15 mouse cellular contexts compared by ENCODE assay signal in the genomic region with DNA sequence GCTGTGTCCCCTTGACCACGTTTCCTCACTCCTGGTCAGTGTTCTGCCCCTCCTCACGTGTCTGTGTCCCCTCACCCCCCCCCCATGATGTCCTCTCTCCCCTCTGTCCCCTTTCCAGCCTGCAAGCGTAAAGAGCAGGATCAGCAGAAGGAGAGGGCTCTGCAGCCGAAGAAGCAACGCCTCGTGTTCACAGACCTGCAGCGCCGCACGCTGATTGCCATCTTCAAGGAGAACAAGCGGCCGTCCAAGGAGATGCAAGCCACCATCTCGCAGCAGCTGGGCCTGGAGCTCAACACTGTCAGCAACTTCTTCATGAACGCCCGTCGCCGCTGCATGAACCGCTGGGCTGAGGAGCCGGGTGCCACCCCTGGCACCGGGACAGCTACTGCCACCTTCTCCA. TPM values are rescaled to one million over a fixed set of nuclear protein-coding genes. Genes with fewer than 3 reads are reported as not detected.
DNase-seq lines count a peak whose midpoint lies in the region; ATAC-seq and TF ChIP-seq lines count a peak whose summit lies in the region.
"Had no signal": no experiment of that assay in that cellular context is flagged by ENCODE, and none has a peak within 500 bp of the region (broad histone marks: within the 10 kb centered on the region; RNA-seq: fewer than 3 reads in every experiment).

No protein-coding gene starts in this region.

- ATAC-seq in heart, embryonic 13.5 days (ENCODE audit: extremely low read depth, insufficient number of reproducible peaks, low FRiP score, low TSS enrichment) = no peak
- ATAC-seq in forebrain, embryonic 15.5 days (replicated peaks) = no peak
- ATAC-seq in cerebellum, adult (ENCODE audit: insufficient number of reproducible peaks, low FRiP score, low TSS enrichment) = no peak
- no peak for ATAC-seq in CD4-positive, CD25-positive, alpha-beta regulatory T cell, adult 4 months

- H3K36me3 ChIP-seq in heart, embryonic 13.5 days = no peaks in the 10 kb centered on the region
- no peaks in the 10 kb centered on the region for H3K36me3 ChIP-seq in forebrain, embryonic 15.5 days
- H3K36me3 ChIP-seq in midbrain, embryonic 10.5 days = no peaks in the 10 kb centered on the region

- DNase-seq in heart, adult 8-10 months (ENCODE audit: low spot score) = no peak
- DNase-seq in brain, adult 2 months (ENCODE audit: low read depth, low spot score) = peak; percentile 19
- peak; percentile 47 for DNase-seq in midbrain, embryonic 10.5 days (ENCODE audit: low spot score)
- DNase-seq in cerebellum, adult 2 months = no peak
- DNase-seq: embryo, embryonic 11 days; gastrocnemius, postnatal 14 days; kidney, adult 8-10 months; thymus, adult 2 months had no signal

- TF ChIP-seq POLR2A in cerebellum, adult 2 months (IDR thresholded peaks at IDR 0.05; ENCODE audit: borderline replicate concordance, insufficient read depth, low read length) = no peak

- H3K9ac ChIP-seq in heart, embryonic 13.5 days = peak overlapping the region; percentile 58
- H3K9ac ChIP-seq in forebrain, embryonic 15.5 days (replicated peaks) = no peak overlapping the region

- 11% methylated on average over 19 of the region's 19 CpGs for WGBS in heart, embryonic 13.5 days
- WGBS in forebrain, embryonic 15.5 days = 10% methylated on average over 19 of the region's 19 CpGs
- WGBS in midbrain, embryonic 10.5 days = 6% methylated on average over 19 of the region's 19 CpGs
- 9% methylated on average over 19 of the region's 19 CpGs for WGBS in cerebellum, adult 2 months

- H3K4me2 ChIP-seq in heart, embryonic 13.5 days = peak overlapping the region; percentile 46
- peak overlapping the region; percentile 29 for H3K4me2 ChIP-seq in forebrain, embryonic 15.5 days (replicated peaks)

- peaks cover 13% of the 10 kb centered on the region for H3K4me1 ChIP-seq in heart, embryonic 13.5 days
- H3K4me1 ChIP-seq in forebrain, embryonic 15.5 days = peaks cover 12% of the 10 kb centered on the region; the same call in 1 of the 2 replicates
- H3K4me1 ChIP-seq in midbrain, embryonic 10.5 days = peaks cover 35% of the 10 kb centered on the region
- peaks cover 5% of the 10 kb centered on the region; the same call in 1 of the 2 replicates for H3K4me1 ChIP-seq in cerebellum, adult 2 months (ENCODE audit: control insufficient read depth, insufficient read depth, low read length)

- no peak overlapping the region for H3K4me3 ChIP-seq in heart, embryonic 13.5 days
- 0 out of 2 replicates have a peak overlapping the region, but pooled peaks have one; percentile 6 for H3K4me3 ChIP-seq in forebrain, embryonic 15.5 days
- H3K4me3 ChIP-seq in midbrain, embryonic 10.5 days = peak overlapping the region; percentile 42
- no peak overlapping the region for H3K4me3 ChIP-seq in cerebellum, adult 2 months (replicated peaks; ENCODE audit: insufficient read depth, low read depth, low read length)

- H3K9me3 ChIP-seq in heart, embryonic 13.5 days = no peaks in the 10 kb centered on the region
- no peaks in the 10 kb centered on the region for H3K9me3 ChIP-seq in forebrain, embryonic 15.5 days
- no peaks in the 10 kb centered on the region for H3K9me3 ChIP-seq in midbrain, embryonic 10.5 days (replicated peaks)

- no peak overlapping the region for H3K27ac ChIP-seq in heart, embryonic 13.5 days (replicated peaks)
- no peak overlapping the region for H3K27ac ChIP-seq in forebrain, embryonic 15.5 days (replicated peaks)
- H3K27ac ChIP-seq in midbrain, embryonic 10.5 days (replicated peaks) = peak overlapping the region; percentile 73
- no peak overlapping the region for H3K27ac ChIP-seq in cerebellum, adult 2 months (ENCODE audit: insufficient read depth, low read length)

- peaks cover 88% of the 10 kb centered on the region for H3K27me3 ChIP-seq in heart, embryonic 13.5 days (replicated peaks)
- H3K27me3 ChIP-seq in forebrain, embryonic 15.5 days = peaks cover 26% of the 10 kb centered on the region; the same call in 1 of the 2 replicates
- H3K27me3 ChIP-seq in midbrain, embryonic 10.5 days (ENCODE audit: low read depth, poor library complexity, severe bottlenecking) = peaks cover 63% of the 10 kb centered on the region
- no peaks in the 10 kb centered on the region; the same call in 1 of the 2 replicates for H3K27me3 ChIP-seq in cerebellum, adult 2 months (ENCODE audit: control insufficient read depth, insufficient read depth, low read length)

- no peak for TF ChIP-seq CTCF in cerebellum, adult 2 months (IDR thresholded peaks at IDR 0.05; ENCODE audit: borderline replicate concordance, insufficient read depth, low read depth, low read length)

RNA-seq across cellular contexts. Expression of a gene that starts 19.1 kb away (rescaled TPM):
- not detected in 2 replicates for polyA plus RNA-seq in heart, embryonic 13.5 days (2015; fragmentation: Nextera tagmentation; extraction: Ambion mirVana)
- total RNA-seq in heart, adult 8-10 months (2022) = under 1 TPM in 1 of 4 experiments, not detected in 3; 0.09 TPM
- 0.23 and 0.61 TPM in 2 replicates for polyA plus RNA-seq in forebrain, embryonic 15.5 days (2015; fragmentation: Nextera tagmentation; extraction: Ambion mirVana)
- polyA plus RNA-seq in midbrain, embryonic 10.5 days (2016; fragmentation: Nextera tagmentation; extraction: Ambion mirVana) = 1.4 and 2.1 TPM in 2 replicates
- 0.36 and 0.46 TPM in 2 replicates for polyA plus RNA-seq in cerebellum, adult 2 months (2012; rRNA removed)
- polyA plus RNA-seq in CD4-positive, CD25-positive, alpha-beta regulatory T cell, adult 4 months (2017; shearing (Covaris generic)) = not detected
- total RNA-seq: gastrocnemius, postnatal 14 days; left cerebral cortex, adult 18-20 months had no signal
- polyA plus RNA-seq: lung, embryonic 16.5 days had no signal

RNA-seq across cellular contexts. Expression of a gene that starts 25.2 kb away (rescaled TPM):
- 0.11 and 0.13 TPM in 2 replicates for polyA plus RNA-seq in heart, embryonic 13.5 days (2015; fragmentation: Nextera tagmentation; extraction: Ambion mirVana)
- total RNA-seq in heart, adult 8-10 months (2022) = not detected
- polyA plus RNA-seq in forebrain, embryonic 15.5 days (2015; fragmentation: Nextera tagmentation; extraction: Ambion mirVana) = 0.23 and 0.33 TPM in 2 replicates
- 0.41 and 0.79 TPM in 2 replicates for polyA plus RNA-seq in midbrain, embryonic 10.5 days (2016; fragmentation: Nextera tagmentation; extraction: Ambion mirVana)
- polyA plus RNA-seq in cerebellum, adult 2 months (2012; rRNA removed) = 0.30 and 0.52 TPM in 2 replicates
- not detected for polyA plus RNA-seq in CD4-positive, CD25-positive, alpha-beta regulatory T cell, adult 4 months (2017; shearing (Covaris generic))
- total RNA-seq: gastrocnemius, postnatal 14 days had no signal
- polyA plus RNA-seq: small intestine, adult 2 months had no signal

RNA-seq across cellular contexts. Expression of a gene that starts 47.6 kb away (rescaled TPM):
- polyA plus RNA-seq in heart, embryonic 13.5 days (2015; fragmentation: Nextera tagmentation; extraction: Ambion mirVana) = 15.9 and 17.7 TPM in 2 replicates
- total RNA-seq in heart, adult 8-10 months (2022) = 10 to 100 TPM; 10.7 to 15.0 (median 12.2) TPM
- 31.3 and 32.9 TPM in 2 replicates for polyA plus RNA-seq in forebrain, embryonic 15.5 days (2015; fragmentation: Nextera tagmentation; extraction: Ambion mirVana)
- 31.6 and 35.3 TPM in 2 replicates for polyA plus RNA-seq in midbrain, embryonic 10.5 days (2016; fragmentation: Nextera tagmentation; extraction: Ambion mirVana)
- 44.4 and 47.5 TPM in 2 replicates for polyA plus RNA-seq in cerebellum, adult 2 months (2012; rRNA removed)
- 10 to 100 TPM; 13.6 to 16.4 TPM for polyA plus RNA-seq in CD4-positive, CD25-positive, alpha-beta regulatory T cell, adult 4 months (2017; shearing (Covaris generic))

Comparison
In these comparisons a context has a peak if more than half of its experiments do, and no peak if none do; other contexts are left out.
1. H3K4me3 ChIP-seq: peak in forebrain, embryonic 15.5 days (single experiment) and midbrain, embryonic 10.5 days (single experiment); none in heart, embryonic 13.5 days (single experiment) and cerebellum, adult 2 months (single experiment).
2. DNase-seq: peak in brain, adult 2 months (single experiment) and midbrain, embryonic 10.5 days (single experiment); none in heart, adult 8-10 months (single experiment) and cerebellum, adult 2 months (0 of 2).